Mouse (Mus musculus) heart, embryonic 14.5 days (tissue): ENCODE measurements around the gene Sult1a1. TPM values are rescaled to one million over a fixed set of nuclear protein-coding genes. Genes with fewer than 3 reads are reported as not detected.

Experiments
- ATAC-seq: fragments of 200-750 bp; cut with Nextera tagmentation; 2 replicates; pipeline ENCODE4 v1.8.0; 2017; ENCODE audit warnings: low read depth, moderate TSS enrichment; ENCODE audit not compliant: insufficient number of reproducible peaks, insufficient read depth, low FRiP score
- H3K27ac ChIP-seq, 2 experiments: fragments of 200-500 bp in 1 of 2; fragments of 300-500 bp in 1 of 2; sonication (generic) in 1 of 2; replicated peaks in 1 of 2; 2 replicates each; pipeline ENCODE4 v1.5.1; 2012 to 2014; ENCODE audit warnings: low read depth in 2 of 2, low read length in 2 of 2, control low read depth in 1 of 2, mild to moderate bottlenecking in 1 of 2, mixed read lengths in 1 of 2; ENCODE audit not compliant: control insufficient read depth in 1 of 2, insufficient read depth in 1 of 2
- H3K27me3 ChIP-seq: fragments of 300-500 bp; sonication (generic); 2 replicates; pipeline ENCODE4 v1.6.1; 2014; ENCODE audit warnings: mild to moderate bottlenecking, low read length, control low read depth; ENCODE audit not compliant: control insufficient read depth, insufficient read depth
- H3K36me3 ChIP-seq: fragments of 300-500 bp; sonication (generic); 2 replicates; pipeline ENCODE4 v1.6.1; 2014; ENCODE audit warnings: mild to moderate bottlenecking, control low read depth, low read length, mixed read lengths; ENCODE audit not compliant: control insufficient read depth, insufficient read depth
- H3K4me1 ChIP-seq, 2 experiments: fragments of 200-500 bp in 1 of 2; fragments of 300-500 bp in 1 of 2; sonication (generic) in 1 of 2; 2 replicates each; pipeline ENCODE4 v1.6.1; 2012 to 2014; ENCODE audit warnings: low read length in 2 of 2, control low read depth in 1 of 2, mixed read lengths in 1 of 2; ENCODE audit not compliant: control insufficient read depth in 2 of 2, insufficient read depth in 2 of 2
- H3K4me2 ChIP-seq: fragments of 300-500 bp; sonication (generic); 2 replicates; pipeline ENCODE4 v1.6.1; 2014; ENCODE audit warnings: mild to moderate bottlenecking, low read length
- H3K4me3 ChIP-seq, 2 experiments: fragments of 200-500 bp in 1 of 2; fragments of 300-500 bp in 1 of 2; sonication (generic) in 1 of 2; 2 replicates each; pipeline ENCODE4 v1.5.1; 2012 to 2014; ENCODE audit warnings: low read length in 2 of 2, mild to moderate bottlenecking in 2 of 2, control low read depth in 1 of 2, low read depth in 1 of 2, moderate library complexity in 1 of 2; ENCODE audit not compliant: control insufficient read depth in 1 of 2, insufficient read depth in 1 of 2
- H3K9ac ChIP-seq: fragments of 300-500 bp; sonication (generic); 2 replicates; pipeline ENCODE4 v1.6.1; 2014; ENCODE audit warnings: mild to moderate bottlenecking, low read length
- H3K9me3 ChIP-seq: fragments of 300-500 bp; sonication (generic); 2 replicates; pipeline ENCODE4 v1.6.1; 2016; ENCODE audit warnings: low read length, control low read depth; ENCODE audit not compliant: control insufficient read depth
- WGBS: fragments of 180-500 bp; shearing (Covaris S2); extraction: QIAGEN DNeasy Blood & Tissue Kit; methylation state at CpG from one replicate; pipeline ENCODE4 v1.1.7; 2014; 5-methylcytosine and 5-hydroxymethylcytosine counted together
- polyA plus RNA-seq: library from polyadenylated mRNA; unstranded; fragments of >200 nt; fragmentation: Nextera tagmentation; extraction: Ambion mirVana; gene quantifications from 2 replicates; pipeline ENCODE4 v1.2.1, GENCODE M21; 2014

The Sult1a1 gene
- polyA plus RNA-seq, 1 experiment from 2014 or later, result 13.5 TPM

- H3K4me1 ChIP-seq, result no peaks in the 10 kb centered on the region
- ATAC-seq, result no peak
- H3K9ac ChIP-seq, result no peak overlapping the region
- H3K27ac ChIP-seq, result no peak overlapping the region
- H3K4me2 ChIP-seq, result no peak overlapping the region
- no peak overlapping the region for H3K4me3 ChIP-seq
- no peaks in the 10 kb centered on the region for H3K9me3 ChIP-seq
- no peaks in the 10 kb centered on the region for H3K27me3 ChIP-seq
- WGBS, result 92% methylated on average over 1 of the region's 1 CpGs
- 0 out of 2 replicates have a peak, but pooled peaks cover 4% of the 10 kb centered on the region for H3K36me3 ChIP-seq
Observed at GRCm38 (mm10) chr7:126657522-126657921, 18.7 kb downstream of the Sult1a1 start.

- Histone ChIP-seq H3K27ac (no peak overlapping the region), H3K4me1 (no peaks in the 10 kb centered on the region), H3K36me3 (no peaks in the 10 kb centered on the region), H3K9me3 (no peaks in the 10 kb centered on the region), H3K9ac (no peak overlapping the region), H3K4me2 (no peak overlapping the region), H3K4me3 (no peak overlapping the region), H3K27me3 (no peaks in the 10 kb centered on the region)
- ATAC-seq, result no peak
- WGBS, result 76% methylated on average over 3 of the region's 3 CpGs
Observed at GRCm38 (mm10) chr7:126655695-126656094, 20.5 kb downstream of the Sult1a1 start.

- Histone ChIP-seq H3K9ac (no peak overlapping the region), H3K4me1 (peaks cover 0 to 7% of the 10 kb centered on the region in 2 experiments; a peak in 2 of 4 replicates), H3K9me3 (no peaks in the 10 kb centered on the region), H3K36me3 (no peaks in the 10 kb centered on the region), H3K27ac (no peak overlapping the region), H3K4me3 (no peak overlapping the region), H3K27me3 (no peaks in the 10 kb centered on the region), H3K4me2 (no peak overlapping the region)
- no peak for ATAC-seq
- 83% methylated on average over 2 of the region's 2 CpGs for WGBS
Observed at GRCm38 (mm10) chr7:126653991-126654390, 22.2 kb downstream of the Sult1a1 start.

- ATAC-seq, result no peak
- Histone ChIP-seq H3K4me2 (no peak overlapping the region), H3K9me3 (no peaks in the 10 kb centered on the region), H3K27me3 (no peaks in the 10 kb centered on the region), H3K36me3 (no peaks in the 10 kb centered on the region), H3K27ac (no peak overlapping the region), H3K4me3 (no peak overlapping the region), H3K4me1 (peaks cover 0 to 12% of the 10 kb centered on the region in 2 experiments; a peak in 2 of 4 replicates), H3K9ac (no peak overlapping the region)
- WGBS, result 52% methylated on average over 2 of the region's 2 CpGs
Observed at GRCm38 (mm10) chr7:126650852-126651251, 25.4 kb downstream of the Sult1a1 start.

- WGBS, result under 1% methylated on average over 56 of the region's 57 CpGs
- Histone ChIP-seq H3K4me1 (peaks cover 0 to 12% of the 10 kb centered on the region in 2 experiments; a peak in 2 of 4 replicates), H3K9me3 (no peaks in the 10 kb centered on the region), H3K27me3 (no peaks in the 10 kb centered on the region), H3K27ac (peak within 1 kb of the TSS; percentile 88 to 95), H3K36me3 (no peaks in the 10 kb centered on the region), H3K9ac (peak within 1 kb of the TSS; percentile 68), H3K4me3 (peak within 1 kb of the TSS; percentile 54 to 72), H3K4me2 (peak within 1 kb of the TSS; percentile 87)
- peak; percentile 96 for ATAC-seq
Observed at GRCm38 (mm10) chr7:126649231-126650051, 26.8 kb downstream of the Sult1a1 start, which contains the start of gene Sgf29. TSS of gene Sgf29 (plus strand) at chr7:126649309.

GRCm38 (mm10) chr7:126648486-126648885 lies 27.7 kb downstream of the Sult1a1 start:
- Histone ChIP-seq H3K4me1 (peaks cover 0 to 12% of the 10 kb centered on the region in 2 experiments; a peak in 2 of 4 replicates), H3K36me3 (no peaks in the 10 kb centered on the region), H3K4me3 (peak overlapping the region in 1 of 2 experiments; percentile 54; a peak in 1 of 4 replicates), H3K27ac (no peak overlapping the region), H3K4me2 (peak overlapping the region; percentile 87), H3K9me3 (no peaks in the 10 kb centered on the region), H3K27me3 (no peaks in the 10 kb centered on the region), H3K9ac (no peak overlapping the region)
- no peak for ATAC-seq
- 78% methylated on average over 4 of the region's 4 CpGs for WGBS

- no peak overlapping the region for H3K9ac ChIP-seq
- no peak overlapping the region for H3K4me3 ChIP-seq
- no peaks in the 10 kb centered on the region for H3K9me3 ChIP-seq
- WGBS, result 56% methylated on average over 5 of the region's 5 CpGs
- no peak for ATAC-seq
- H3K36me3 ChIP-seq, result no peaks in the 10 kb centered on the region
- no peak overlapping the region for H3K27ac ChIP-seq
- peaks cover 0 to 12% of the 10 kb centered on the region in 2 experiments; a peak in 2 of 4 replicates for H3K4me1 ChIP-seq
- H3K27me3 ChIP-seq, result no peaks in the 10 kb centered on the region
- no peak overlapping the region for H3K4me2 ChIP-seq
Observed at GRCm38 (mm10) chr7:126645708-126646107, 30.5 kb downstream of the Sult1a1 start.
